Mouse (Mus musculus) activated CD4-positive, CD25-positive, alpha-beta regulatory T cell, adult 4 months (primary cell): Measurements from ENCODE around the gene Sertad1. TPM values are rescaled to one million over a fixed set of nuclear protein-coding genes. Genes with fewer than 3 reads are reported as not detected.

Experiments
- polyA plus RNA-seq, 2 experiments: library from polyadenylated mRNA; unstranded; fragments of 100-300 nt; shearing (Covaris generic); gene quantifications; one replicate each; pipeline ENCODE4 v1.2.1; 2017

Gene Sertad1
- polyA plus RNA-seq, 2 experiments from 2014 or later, result 46.6 to 47.9 TPM

Other genes starting within 250 kb of the Sertad1 start
- not detected for gene Numbl, start 228.5 kb upstream of the Sertad1 start, polyA plus RNA-seq
- 1 to 10 TPM in 1 of 2 experiments, under 1 TPM in 1; 0.94 to 1.3 TPM for gene Ltbp4, start 149.2 kb upstream of the Sertad1 start, polyA plus RNA-seq
- 10 to 100 TPM; 48.9 to 66.0 TPM for gene Shkbp1, start 130.9 kb upstream of the Sertad1 start, polyA plus RNA-seq
- 1 to 10 TPM; 1.4 to 3.3 TPM for gene Gm20479, start 129.5 kb upstream of the Sertad1 start, polyA plus RNA-seq
- under 1 TPM; 0.16 to 0.37 TPM for gene Sptbn4, start 39.2 kb upstream of the Sertad1 start, polyA plus RNA-seq
- gene Blvrb, start 38.9 kb upstream of the Sertad1 start, polyA plus RNA-seq, result 10 to 100 TPM; 13.9 to 16.7 TPM
- gene Sertad3, start 13.1 kb upstream of the Sertad1 start, polyA plus RNA-seq, result 10 to 100 TPM; 41.9 to 47.6 TPM
- under 1 TPM; 0.11 to 0.68 TPM for gene Prx, start 12.4 kb downstream of the Sertad1 start, polyA plus RNA-seq
- not detected for gene Hipk4, start 36.4 kb downstream of the Sertad1 start, polyA plus RNA-seq
- 100 to 1,000 TPM; 149 to 193 TPM for gene Pld3, start 66.3 kb downstream of the Sertad1 start, polyA plus RNA-seq
- 10 to 100 TPM; 14.9 to 18.7 TPM for gene 2310022A10Rik, start 66.3 kb downstream of the Sertad1 start, polyA plus RNA-seq
- gene Akt2, start 104.6 kb downstream of the Sertad1 start, polyA plus RNA-seq, result 10 to 100 TPM; 43.6 to 48.5 TPM
- gene Ttc9b, start 167.0 kb downstream of the Sertad1 start, polyA plus RNA-seq, result not detected
- 1 to 10 TPM in 1 of 2 experiments, under 1 TPM in 1; 0.61 to 1.2 TPM for gene Map3k10, start 187.7 kb downstream of the Sertad1 start, polyA plus RNA-seq
- 1 to 10 TPM; 2.1 TPM for gene Zfp607b, start 202.4 kb downstream of the Sertad1 start, polyA plus RNA-seq
- 1 to 10 TPM; 7.0 to 8.0 TPM for gene Zfp60, start 244.5 kb downstream of the Sertad1 start, polyA plus RNA-seq